Mouse (Mus musculus) G1E-ER4 (cell line): ENCODE results near the gene Aloxe3. TPM values are rescaled to one million over a fixed set of nuclear protein-coding genes. Genes with fewer than 3 reads are reported as not detected.

ENCODE experiments used
- GATA1 ChIP-seq: IDR thresholded peaks from one replicate; pipeline ENCODE4 v1.8.0; 2012; ENCODE audit warnings: low read length, inconsistent platforms
- polyA plus RNA-seq: library from polyadenylated mRNA; stranded (reverse); fragments of >175 nt; gene quantifications from 2 replicates; pipeline ENCODE4 v1.2.3, GENCODE M21; 2012

The Aloxe3 gene
- polyA plus RNA-seq, 1 experiment = not detected

DNA sequence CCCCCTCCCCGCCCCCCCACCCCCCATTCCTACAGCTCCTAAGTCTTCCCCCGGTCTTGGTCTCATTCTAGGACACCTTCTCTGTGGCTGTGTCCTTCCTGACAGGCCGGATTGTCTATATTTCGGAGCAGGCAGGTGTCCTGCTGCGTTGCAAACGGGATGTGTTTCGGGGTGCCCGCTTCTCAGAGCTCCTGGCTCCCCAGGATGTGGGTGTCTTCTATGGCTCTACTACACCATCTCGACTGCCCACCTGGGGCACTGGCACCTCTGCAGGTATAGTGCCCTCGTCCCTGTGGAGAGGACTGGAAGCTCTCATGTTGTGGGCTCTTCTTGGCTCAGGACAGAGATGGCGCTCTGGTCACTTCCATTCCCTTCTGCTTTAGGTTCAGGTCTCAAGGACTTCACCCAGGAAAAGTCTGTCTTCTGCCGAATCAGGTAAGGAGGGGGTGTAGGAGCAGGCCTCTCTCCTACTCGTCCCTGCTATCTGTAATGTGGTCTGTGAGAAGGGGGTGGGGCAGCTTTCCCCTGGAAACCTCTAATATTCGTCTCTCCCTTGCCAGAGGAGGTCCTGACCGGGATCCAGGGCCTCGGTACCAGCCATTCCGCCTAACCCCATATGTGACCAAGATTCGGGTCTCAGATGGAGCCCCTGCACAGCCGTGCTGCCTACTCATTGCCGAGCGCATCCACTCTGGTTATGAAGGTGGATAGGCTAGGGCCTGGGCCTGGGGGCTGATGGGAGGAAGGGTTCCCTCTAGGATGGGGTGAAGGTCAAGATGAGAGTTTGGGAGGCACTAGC is 23.9 kb upstream of the Aloxe3 start:
- TF ChIP-seq GATA1 = no peak

GRCm38 (mm10) chr11:69102403-69102725 is 23.3 kb upstream of the Aloxe3 start:
- TF ChIP-seq GATA1 = no peak

- TF ChIP-seq GATA1 = no peak
Observed at GRCm38 (mm10) chr11:69103121-69103520, 22.6 kb upstream of the Aloxe3 start.

DNA sequence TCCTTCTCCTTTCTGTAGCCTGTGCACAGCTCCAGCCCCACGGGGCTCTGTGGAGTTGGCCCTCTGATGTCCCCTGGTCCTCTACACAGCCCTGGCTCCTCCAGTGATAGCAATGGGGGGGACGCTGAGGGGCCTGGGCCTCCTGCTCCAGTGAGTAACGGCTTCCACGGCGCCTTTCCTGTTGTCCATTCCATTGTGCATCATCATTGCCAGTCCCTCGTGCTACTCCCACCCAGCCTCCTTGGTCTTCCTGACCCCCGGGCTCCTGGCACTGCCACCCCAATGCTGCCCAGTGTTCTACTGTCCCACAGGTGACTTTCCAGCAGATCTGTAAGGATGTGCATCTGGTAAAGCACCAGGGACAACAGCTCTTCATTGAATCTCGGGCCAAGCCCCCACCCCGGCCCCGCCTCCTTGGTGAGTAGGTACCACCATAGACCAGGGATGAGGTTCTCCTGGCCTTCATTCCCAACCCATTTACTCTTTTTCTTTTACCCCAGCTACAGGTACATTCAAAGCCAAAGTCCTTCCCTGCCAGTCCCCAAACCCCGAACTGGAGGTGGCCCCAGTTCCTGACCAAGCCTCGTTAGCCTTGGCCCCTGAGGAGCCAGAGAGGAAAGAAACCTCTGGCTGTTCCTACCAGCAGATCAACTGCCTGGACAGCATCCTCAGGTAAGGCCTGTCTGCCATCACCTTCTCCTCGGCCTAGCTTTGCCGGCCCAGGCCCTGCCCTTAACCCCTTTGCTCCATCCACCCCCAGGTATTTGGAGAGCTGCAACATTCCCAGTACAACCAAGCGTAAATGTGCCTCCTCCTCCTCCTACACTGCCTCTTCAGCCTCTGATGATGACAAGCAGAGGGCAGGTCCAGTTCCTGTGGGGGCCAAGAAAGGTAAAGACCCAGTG is 21.9 kb upstream of the Aloxe3 start:
- no peak for TF ChIP-seq GATA1

- TF ChIP-seq GATA1 = no peak
Observed at GRCm38 (mm10) chr11:69104487-69104886, 21.2 kb upstream of the Aloxe3 start.

DNA sequence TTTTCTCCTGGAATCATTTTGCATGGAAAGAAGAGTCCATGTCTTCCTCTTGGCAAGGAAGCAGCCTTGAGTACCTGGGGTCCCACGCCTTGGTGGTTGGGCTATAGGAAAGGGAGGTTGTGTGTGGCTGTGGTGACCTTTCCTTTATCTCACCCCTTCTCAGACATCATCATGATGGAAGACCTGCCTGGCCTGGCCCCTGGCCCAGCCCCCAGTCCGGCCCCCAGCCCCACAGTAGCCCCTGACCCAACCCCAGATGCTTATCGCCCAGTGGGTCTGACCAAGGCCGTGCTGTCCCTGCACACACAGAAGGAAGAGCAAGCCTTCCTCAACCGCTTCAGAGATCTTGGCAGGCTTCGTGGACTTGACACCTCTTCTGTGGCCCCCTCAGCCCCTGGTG is 20.5 kb upstream of the Aloxe3 start:
- no peak for TF ChIP-seq GATA1

GRCm38 (mm10) chr11:69105796-69106195 is 19.9 kb upstream of the Aloxe3 start:
- TF ChIP-seq GATA1 = no peak

GRCm38 (mm10) chr11:69106299-69106698 is 19.4 kb upstream of the Aloxe3 start:
- TF ChIP-seq GATA1 = no peak

- TF ChIP-seq GATA1 = no peak
Observed at GRCm38 (mm10) chr11:69106842-69107241, 18.9 kb upstream of the Aloxe3 start.

DNA sequence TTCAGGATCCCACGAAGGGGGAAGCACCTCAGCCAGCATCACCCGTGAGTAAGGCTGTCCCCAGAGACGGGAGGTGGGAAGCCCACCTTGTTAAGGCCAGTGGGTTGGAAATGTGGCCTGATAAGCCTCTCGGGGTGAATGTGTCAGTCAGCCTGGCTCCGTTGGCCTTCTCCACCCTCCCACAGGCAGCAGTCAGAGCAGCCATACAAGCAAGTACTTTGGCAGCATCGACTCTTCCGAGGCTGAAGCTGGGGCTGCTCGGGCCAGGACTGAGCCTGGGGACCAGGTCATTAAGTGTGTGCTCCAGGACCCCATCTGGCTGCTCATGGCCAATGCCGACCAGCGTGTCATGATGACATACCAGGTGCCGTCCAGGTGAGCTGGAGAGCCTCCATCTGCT is 18.0 kb upstream of the Aloxe3 start:
- no peak for TF ChIP-seq GATA1

- no peak for TF ChIP-seq GATA1
Observed at GRCm38 (mm10) chr11:69108223-69108622, 17.5 kb upstream of the Aloxe3 start.

DNA sequence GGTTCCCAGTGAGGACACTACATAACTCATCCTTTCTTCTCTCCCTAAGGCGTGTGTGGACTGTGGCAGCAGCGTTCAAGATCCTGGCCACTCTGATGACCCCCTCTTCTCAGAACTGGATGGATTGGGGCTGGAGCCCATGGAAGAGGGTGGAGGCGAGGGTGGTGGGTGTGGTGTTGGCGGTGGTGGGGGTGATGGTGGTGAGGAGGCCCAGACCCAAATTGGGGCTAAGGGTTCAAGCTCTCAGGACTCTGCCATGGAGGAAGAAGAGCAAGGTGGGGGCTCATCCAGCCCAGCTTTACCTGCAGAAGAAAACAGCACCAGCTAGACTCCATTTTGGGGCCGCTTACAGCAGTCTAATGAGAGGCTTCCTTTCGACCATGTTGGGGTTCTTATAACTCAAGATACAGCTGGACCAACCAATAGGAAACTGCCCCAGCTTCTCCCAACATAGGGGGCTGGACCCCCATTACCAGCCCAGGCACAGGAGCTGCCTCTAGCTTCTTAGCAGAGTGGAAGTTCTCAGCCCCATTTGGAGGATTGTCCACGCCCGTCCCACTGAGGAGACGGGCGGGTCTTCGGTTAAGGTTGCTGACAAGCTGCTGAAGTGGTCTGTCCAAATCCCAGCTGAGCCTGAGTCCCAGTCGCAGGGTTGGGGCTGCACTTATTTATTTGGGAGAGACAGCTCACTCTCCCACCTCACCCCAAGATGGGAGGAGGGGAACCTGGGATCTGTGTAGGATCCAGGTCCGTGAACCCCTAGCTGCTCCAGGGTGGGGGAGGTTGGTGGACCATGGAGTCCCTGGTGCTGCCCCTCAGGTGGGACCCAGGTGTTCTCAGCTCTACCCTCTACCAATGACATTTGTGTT is 16.4 kb upstream of the Aloxe3 start:
- TF ChIP-seq GATA1 = no peak

DNA sequence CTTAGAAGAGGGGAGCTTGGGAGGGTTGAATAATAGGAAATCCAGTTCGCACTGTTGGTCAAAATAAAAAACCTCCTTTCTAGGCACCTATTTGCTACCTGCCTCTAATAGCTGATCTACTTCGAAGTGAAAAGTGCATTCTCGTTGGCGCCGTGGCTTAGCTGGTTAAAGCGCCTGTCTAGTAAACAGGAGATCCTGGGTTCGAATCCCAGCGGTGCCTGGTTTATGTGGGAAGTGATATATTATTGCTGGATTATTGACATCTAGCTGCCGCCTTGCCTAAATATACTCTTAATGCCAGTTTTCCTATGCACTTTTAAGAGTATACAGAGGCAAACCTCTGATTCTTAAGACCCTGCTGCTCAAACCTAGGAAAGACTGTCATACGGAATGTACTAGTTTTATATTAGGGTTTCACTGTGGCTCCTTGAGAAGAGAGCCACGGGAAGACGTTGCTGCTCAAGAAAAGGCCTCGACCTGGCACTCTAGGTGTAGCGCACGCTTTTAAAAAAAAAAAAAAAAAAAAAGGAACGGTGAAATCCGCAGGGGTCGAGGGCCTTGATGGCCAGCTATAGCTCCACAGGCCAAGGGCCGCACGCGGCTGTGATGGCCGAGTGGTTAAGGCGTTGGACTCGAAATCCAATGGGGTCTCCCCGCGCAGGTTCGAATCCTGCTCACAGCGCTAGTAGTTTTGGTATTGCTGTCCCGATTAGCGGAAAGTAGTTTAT is 15.2 kb upstream of the Aloxe3 start:
- TF ChIP-seq GATA1 = no peak

- TF ChIP-seq GATA1 = no peak
Observed at GRCm38 (mm10) chr11:69111051-69111810, 14.5 kb upstream of the Aloxe3 start.
